Mouse (Mus musculus) C2C12 (cell line): Measurements from ENCODE around the gene Aurkaip1.

ENCODE experiments used
- CTCF ChIP-seq: IDR thresholded peaks from one replicate; pipeline ENCODE4 v1.5.1; 2011; ENCODE audit not compliant: control insufficient read depth, insufficient read depth, insufficient read length
- FOSL1 ChIP-seq: IDR thresholded peaks from one replicate; pipeline ENCODE4 v1.8.0; 2011; ENCODE audit warnings: mild to moderate bottlenecking, low read length; ENCODE audit not compliant: poor library complexity, insufficient read depth, severe bottlenecking
- USF1 ChIP-seq: IDR thresholded peaks from one replicate; pipeline ENCODE4 v1.6.1; 2011; ENCODE audit warnings: low read depth, mild to moderate bottlenecking, control low read depth, moderate library complexity

DNA sequence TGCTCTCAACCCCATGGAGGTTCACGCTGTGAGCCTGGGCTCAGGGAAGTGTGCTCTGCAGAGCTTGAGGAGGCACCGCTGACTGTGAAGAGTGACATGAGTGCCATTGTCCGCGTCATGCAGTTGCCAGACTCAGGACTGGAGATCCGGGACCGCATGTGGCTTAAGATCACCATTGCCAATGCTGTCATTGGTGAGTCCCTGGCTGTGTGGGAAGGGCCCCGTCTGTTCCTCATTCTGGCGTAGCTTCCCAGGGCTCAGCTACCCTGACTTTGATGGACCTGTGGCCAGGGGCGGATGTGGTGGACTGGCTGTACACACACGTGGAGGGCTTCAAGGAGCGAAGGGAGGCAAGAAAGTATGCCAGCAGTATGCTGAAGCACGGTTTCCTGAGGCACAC is 25.0 kb downstream of the Aurkaip1 start:
- no peak for TF ChIP-seq CTCF
- no peak for TF ChIP-seq FOSL1
- no peak for TF ChIP-seq USF1
